Mouse (Mus musculus) frontal cortex, postnatal 10 days (tissue): ENCODE data around the gene Ttc28.

Source experiments
- DNase-seq, 2 experiments: peaks; one replicate each; pipeline ENCODE4 v3.0.0; 2022; ENCODE audit warnings: low spot score in 2 of 2, mixed read lengths in 1 of 2

Ttc28 gene

DNA sequence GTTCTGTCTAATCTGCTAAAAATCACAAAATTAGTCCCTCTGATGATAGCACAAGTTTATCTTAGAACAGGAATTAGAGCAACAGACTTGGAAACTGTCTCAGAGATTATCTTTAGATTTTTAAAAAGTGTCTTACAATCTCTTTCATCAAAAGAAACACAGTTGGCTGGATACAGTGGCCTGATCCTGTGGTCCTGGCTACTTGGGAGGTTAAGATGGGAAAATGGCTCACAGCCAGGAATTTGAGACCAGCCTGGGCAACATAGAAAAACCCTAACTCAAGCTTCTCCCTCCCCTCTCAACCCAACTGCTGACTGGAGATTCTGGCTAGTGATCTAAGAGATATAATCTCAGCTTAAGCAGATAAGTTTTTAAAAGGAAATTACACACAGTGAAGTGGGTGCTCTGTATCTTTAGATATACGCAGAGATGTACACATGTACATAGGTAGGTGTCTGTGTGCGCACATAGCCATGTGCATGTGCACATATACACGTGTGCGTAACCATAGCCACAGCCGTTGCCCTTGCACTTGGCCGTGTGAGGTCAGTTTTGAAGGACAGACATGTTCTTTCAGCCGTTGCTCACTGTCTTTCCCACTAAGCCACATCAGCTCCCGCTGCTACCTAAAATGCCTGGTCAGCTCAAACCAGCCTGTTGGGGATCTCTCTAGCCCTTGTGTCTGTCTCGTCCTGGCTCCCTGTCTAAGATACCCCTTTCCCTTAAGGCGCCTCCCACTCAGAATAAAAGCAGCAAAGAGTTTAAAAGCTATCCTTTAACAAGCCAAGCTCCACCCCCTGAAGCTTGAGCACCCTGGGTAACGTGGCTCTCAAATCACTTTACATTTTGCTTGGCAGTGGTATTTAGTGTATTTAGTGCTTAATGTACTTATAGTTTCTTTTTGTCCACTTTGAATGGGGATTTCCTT, 217.9 kb downstream of the Ttc28 start:
- DNase-seq, result no peak

DNA sequence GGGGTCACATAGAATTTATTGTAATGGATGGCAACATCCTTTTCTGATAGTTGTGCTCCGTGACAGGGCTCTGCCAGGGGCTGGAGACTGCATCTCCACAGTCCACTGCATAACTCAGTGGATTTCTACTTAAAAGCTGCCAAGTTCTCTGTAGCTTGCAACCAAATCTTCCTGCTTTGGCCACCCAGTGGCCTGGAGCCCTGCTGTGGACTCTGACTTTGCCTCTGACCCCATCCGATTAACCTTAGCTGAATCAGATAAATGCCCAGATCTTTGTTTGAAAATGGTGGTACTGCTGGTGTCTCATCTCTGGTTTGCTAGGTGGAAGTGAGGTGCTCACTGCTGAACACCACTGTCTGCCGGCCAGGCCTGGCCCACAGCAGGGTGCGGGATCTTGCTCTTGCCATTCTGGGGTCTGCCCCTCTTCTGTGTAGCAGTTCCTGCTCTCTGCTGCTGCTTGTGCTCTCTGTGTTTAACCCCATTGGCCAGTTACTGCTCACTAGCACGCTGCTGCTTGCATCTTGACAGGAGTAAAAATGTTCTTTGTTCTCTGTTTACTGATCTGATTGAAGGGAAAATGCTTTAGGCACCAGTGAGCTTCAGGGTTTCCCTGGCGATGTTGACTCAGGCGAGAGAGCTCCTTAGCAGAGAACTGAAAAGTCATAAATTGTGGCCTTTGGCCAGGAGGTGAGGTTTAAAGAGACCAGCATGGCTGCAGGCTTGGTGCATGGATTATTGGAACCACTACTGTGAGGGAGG, 219.1 kb downstream of the Ttc28 start:
- no peak for DNase-seq

DNA sequence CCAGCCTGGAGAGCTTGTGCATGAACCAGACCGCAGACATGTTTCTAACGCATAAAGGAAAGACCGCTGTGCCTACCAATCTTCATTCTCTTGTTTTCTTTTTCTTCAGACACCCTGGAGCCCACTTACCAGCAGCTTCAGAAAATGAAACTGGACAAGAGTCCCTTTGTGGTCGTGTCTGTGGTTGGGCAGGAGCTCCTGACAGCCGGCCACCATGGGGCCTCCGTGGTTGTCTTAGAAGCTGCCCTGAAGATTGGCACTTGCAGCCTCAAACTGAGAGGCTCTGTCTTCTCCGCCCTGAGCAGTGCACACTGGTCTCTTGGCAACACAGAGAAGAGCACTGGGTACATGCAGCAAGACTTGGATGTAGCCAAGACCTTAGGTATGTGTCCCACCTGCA, 221.0 kb downstream of the Ttc28 start:
- no peak for DNase-seq

DNA sequence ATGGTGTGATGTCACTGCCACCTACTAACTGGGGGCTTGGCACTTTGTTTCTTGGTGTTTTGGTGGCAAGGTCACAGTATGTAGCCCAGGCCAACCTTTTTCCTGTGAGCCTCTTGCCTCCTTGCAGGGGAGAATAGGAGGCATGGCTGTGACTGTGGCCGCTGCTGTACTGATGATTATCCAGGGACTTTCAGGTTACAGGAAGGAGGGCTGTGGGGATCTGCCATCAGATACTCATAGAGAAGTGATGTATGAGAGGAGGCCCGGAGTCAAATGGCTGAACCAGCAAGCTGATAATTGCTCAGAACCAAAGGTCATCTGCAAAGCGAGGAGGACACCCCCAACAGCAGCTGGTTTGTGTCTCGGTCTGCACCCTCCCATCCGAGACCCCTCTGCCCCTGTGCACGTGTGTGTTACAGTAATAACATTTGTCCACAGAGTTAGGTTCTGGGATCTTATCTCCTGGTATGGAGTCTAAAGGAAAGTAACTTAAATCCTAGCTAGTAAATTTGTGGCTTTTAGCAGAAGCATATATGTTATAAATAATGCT, 221.9 kb downstream of the Ttc28 start:
- DNase-seq, result no peak

DNA sequence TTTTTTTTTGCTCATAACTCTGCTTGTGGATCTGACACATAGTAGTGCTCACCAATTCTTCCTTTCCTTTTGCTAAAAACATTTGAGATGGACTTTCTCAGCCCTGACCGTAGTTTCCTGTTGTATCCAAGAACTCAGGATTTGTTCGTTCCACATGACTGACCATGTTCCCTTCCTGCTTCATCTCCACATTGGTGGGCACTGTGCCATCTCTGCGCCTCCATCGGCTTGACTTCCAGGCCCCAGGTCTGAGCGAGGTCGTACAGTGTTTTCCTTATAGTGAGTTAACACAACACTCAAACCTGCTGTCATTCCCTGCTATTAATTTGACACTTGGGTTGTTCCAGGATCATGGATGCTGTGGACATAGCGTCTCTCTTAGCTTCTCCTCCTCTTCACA, 225.2 kb downstream of the Ttc28 start:
- DNase-seq, result no peak

DNA sequence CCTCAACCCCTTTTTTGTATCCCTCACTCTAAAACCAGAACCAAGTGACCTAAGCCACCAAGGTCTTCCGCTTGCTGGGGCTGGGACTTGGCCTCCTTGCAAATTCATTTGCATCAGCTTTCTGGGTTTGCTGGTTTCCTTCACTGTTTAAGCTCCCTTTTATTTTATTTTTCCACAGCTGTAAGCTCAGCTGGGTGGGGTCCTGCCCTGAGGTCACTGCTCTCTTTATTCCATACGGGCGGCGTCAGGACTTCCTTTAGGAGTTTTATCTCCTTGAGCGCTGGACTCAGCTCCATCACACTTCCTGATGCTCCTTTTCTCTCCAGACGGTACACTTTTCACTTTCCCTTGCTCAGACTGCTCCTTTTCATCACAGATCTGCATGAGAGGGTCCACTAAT, 231.8 kb downstream of the Ttc28 start:
- no peak for DNase-seq

DNA sequence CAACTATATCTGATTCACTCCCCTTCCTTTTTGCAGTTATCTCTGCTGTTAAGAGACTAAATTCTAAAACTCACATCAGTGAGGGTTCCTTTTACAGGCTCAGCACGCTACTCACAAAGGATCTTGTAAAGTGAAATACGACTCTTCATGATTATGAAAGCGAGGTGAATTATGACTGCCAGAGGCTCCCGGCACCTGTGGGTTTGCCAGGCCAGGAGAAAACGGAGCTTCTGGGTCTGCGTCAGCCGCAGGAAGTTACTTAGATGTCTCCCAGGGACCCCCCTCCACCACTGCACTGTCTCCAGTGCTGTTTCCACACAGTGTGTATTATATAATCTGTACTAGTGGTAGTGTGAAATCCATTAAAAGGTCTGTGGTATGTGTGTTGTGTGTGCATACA, 233.6 kb downstream of the Ttc28 start:
- DNase-seq, result no peak

DNA sequence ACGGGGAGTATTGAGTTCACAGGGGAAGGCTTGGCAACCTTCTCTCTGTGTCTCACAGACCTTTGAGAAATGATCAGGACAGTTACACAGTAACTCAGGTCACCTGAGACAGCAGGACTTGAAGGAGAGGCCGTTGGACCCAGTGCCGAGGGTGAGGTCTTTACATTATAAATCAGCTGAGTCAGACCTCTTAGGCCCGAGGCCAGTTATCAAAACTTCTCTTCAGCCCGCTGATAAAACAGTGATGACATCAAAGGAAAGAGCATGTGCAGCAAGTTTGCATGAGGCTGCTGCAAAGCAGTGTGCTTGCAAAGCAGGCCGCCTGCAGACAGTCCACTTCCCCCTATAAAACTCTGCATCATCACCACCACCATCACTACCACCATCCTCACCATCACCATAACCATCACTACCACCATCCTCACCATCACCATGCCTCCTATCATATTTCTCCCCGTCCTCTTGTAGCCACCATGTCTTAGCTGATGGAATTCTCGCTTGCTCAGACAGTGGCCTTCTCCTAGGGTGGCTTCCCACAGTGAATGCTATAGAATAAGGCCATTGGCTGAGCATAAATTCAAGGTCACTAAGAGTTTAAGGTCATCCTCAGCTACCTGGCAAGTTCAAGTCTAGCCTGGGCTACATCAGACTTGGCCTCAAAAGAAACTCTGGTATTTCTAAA, 234.2 kb downstream of the Ttc28 start:
- DNase-seq, result no peak

DNA sequence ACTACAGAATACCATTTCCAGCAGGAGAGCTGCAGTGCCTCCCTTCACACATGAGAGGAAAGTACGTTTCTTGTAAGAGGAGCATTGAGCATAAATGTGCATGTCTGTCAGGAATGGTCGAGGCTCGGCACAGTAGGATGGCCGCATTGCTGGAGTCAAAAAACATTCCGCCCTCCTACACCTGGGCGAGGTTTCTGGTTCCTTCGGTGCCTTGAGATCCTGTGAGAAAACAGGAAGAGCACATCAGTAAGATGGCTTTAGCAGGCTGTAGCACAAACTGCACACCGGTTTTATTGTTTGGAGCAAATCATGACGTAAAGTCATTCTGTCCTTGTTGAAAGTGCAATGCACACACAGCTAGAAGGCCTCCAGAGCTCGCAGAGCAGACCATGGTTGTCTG, 235.0 kb downstream of the Ttc28 start:
- no peak for DNase-seq

DNA sequence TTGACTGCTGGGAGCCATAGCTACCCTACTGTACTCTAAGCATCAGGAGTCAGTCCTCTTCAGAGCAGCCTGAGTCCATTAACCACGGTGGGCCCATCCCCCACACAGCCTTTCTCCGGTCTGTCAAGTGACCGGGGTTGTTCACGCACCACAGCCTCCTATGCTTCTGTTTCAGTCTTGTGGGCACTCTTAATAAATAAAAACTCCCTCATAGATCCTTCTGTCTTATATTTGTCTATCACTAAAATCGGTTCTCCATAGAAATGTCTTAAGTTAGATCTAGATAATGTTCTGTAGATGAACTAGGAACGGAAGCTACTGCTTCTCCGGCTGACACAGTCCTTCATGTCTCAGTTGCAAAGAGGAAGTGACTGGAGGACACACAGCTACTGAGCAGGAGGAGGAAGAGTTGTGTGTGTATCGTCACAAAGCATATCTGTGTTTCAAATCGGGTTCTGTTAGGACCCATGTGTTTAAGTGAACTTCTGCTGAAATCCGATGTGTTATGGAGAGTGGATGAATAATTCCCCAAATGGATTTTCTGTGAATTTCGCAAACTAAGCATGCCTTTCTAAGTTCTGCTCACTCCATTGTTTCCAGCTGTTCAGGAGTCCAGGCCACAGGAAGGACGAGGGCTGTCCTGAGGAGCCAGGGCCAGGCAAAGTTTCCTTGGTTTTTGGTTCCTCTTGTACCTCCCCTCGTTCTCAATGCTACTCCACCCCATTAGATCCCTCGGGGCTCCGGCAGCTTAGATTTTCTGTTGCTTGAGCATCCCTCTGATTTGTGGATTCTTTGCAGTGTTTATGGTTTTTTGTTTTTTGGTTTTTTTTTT, 236.1 kb downstream of the Ttc28 start:
- no peak for DNase-seq

DNA sequence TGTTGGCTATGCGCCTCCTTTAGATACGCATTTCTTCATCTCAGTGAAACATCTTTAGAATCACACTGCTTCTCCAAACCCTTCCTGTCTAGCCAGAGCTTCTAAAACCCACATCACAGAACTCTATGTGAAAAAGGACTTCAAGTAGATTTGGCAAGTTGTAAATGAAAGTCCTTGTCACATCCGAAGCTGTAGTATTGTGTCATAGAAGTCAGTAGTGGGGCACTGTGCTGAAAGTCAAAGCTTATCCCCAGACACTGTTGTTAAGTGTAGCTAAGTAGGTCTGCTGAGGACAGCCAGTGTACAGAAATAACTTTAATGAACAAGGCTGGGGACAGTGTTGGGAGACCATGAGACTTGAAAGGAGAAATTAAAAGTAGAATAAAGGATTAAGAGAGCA, 240.2 kb downstream of the Ttc28 start:
- DNase-seq, result no peak

DNA sequence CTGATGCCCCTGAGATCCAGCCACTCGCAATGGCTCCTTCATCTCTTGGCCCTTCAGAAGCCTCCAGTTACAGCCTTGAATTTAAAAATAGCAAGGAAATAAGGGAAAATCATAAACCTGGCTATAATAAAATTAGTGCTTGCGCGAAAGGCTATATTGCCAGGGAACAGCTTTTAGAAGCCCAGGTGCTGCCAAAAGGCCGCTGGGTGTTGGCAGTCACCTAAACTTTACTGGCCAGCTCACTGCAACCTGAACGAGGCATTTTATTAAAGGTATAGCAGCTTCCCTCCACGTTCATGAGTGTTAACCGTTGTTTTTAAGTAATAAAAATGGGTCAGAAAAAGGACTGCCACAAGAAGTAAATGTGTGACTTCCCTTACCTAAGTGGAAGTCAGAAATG, 240.7 kb downstream of the Ttc28 start:
- no peak for DNase-seq

DNA sequence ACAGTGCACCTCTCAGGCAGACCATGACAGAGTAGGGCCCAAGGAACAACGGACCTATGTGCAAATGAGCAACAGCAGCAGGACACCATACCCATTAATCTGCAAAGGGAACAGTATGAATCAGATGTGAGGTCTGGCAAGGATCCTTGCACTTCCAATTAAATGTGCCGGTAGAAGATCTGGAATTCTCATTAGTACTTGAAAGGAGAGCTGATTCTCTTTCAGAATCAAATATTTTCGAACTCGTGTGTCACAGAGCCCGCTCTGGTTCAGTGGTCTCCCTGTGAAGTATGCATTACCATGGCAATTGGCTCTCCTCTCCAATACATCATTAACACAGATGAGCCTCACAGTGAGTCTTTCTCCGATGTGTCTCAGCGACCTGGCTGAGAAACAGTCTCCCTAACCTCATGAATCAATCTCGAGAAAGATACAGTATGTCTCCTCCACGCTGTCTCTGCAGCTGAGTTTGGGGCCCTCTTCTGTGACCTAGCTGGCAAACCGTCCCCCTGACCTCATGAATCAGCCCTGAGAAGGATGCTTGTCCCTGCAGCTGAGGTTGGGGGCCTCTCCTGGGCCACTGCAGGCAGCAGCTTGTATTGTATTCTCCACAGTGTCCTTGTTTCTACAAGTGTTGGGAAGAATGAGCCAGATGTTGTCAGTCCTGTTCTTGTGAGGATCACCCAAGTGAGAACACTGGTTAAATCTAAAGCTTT, 241.3 kb downstream of the Ttc28 start:
- DNase-seq, result no peak

DNA sequence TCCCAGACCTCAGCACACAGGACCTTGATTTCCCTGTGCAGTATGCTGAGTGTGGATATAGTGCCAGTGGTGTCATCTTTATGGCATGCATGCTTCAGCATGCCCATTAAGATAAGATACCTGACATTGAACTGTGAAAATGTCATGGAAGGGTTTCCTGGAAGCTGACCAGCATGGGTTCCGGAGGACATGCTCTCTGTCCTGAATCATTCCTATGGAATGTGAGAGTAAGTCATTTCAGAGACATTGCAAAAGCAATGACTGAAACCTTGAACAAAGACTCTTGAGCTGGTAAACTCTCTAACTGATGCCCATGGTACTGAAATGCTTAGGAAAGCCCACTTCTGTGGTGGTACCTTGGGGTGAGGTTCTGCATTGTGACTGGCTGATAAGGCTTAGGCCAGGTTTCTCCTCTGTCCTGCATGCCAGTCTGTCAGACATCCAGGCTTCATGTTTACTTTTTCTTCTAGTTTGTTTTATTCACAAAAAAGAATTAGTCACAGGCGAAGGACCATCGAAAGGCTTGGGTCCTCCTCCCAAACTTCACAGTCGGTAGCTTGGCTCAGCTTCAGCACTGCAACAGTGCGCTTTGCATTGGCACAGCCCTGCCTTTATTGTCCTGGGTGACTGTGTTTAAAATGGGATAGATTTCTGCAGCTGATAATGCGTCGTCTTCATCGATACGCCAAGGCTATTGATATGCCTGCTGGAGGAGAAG, 242.9 kb downstream of the Ttc28 start:
- no peak for DNase-seq

DNA sequence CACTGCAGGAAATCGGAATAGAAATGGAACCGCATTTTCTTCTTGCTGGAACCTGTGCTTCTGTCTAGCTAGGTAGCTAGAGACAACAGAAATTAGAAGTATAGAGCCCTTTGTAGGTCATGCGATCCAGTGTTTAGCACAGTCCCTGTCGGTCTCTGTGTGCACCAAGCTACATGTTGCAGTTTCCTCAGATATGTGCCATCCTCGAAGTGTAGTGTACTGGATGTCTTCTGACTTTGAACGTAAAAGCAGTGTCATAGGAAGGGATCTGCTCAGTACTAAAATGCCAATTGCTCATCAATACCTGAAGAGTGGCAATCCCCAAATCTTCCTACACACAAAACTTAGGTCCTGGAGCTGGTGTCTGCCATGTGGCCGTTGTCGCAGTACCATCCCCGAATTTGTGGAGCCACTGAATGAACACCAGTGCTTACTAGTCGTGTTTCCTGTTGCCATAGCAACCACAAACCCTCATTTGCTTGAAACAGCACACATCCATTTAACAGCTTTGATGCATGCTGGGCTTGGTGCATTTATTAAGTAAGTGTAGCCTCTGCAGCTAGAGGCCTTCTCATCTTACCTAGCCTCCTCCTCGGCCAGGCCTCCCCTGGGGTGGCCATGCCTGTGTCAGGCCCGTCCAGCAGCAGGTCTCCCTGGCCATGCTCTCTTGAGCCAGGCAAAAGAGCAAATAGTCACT, 243.6 kb downstream of the Ttc28 start:
- DNase-seq, result peak in 1 of 2 experiments; percentile 30

DNA sequence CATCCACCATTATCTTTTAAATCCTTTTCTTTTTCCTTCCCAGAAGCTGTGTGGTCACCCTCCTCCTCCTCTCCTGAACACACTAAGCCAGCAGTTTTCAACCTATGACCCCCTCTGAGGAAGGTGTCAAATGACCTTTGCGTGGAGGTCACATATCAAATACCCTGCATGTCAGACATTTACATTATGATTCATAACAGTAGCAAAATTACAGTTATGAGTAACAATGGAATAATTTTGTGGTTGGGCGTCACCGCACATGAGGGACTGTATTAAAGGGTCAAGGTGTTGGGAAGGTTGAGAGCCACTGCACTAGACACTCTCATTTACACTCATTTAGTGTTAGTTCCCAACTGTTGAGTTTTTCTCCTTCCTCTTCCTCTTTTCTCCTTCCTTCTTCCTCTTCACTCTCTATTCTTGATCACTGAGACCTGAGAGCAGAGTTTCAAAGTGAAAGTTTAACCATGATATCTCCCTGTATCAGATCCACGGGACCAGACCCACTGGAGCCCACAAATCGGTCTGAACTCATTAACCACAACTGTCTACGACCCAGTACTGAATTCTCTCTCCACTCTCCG, 245.1 kb downstream of the Ttc28 start:
- DNase-seq, result no peak

DNA sequence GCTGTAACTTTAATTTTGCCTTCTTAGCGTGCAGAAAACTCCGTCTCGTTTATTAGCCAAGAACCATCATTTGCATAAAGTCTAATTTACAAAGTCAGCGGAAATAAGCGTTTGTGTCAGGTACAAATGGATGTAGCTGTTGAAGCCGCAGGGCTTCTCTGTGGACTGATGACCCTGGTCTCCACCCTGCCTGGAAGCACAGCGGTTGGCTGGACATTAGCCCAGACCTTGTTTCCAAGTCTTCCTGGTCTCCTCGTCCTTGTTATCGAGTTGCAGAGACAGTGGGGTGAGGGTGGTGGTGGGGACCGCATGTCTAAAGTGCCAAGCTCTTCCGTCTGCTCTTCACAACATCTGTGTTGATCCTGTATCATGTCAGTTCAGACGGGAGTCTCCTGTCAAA, 246.1 kb downstream of the Ttc28 start:
- no peak for DNase-seq

DNA sequence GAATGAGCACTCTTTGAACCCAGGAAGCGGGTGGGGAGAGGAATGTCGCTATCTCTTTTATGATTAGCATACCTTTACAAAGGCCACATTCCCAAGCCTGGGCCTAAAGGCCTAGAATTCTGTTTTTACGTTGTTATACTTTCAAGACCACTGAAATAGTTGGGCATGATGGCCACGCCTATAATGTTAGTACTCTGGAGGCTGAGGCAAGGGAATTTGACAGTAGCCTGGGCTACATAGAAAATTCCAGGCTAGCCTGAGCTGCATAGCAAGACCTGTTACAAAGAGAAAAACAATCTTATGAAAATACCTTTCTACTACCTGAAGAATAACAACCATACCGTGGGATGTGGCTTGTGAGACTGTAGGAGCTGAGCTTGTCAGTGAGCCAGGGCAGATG, 248.2 kb downstream of the Ttc28 start:
- no peak for DNase-seq

DNA sequence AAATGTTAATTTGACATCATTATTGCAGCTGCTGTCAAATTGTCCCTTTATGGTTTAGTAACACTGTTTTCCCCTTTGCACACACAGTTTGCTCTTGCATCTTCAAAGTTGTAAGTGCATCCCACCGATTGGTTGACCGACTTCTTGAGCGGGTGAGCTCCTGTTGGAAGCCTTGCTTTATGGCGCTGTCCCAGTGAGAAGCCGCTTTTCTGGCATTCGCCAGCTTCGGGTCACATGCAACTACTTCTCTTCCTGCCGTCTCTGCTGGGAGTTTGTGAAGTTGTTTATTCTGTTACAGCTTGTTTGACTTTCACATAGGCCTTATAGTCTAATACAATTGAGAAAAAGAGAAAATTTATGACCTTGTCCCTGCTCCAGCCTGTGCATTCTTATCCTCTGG, 250.5 kb downstream of the Ttc28 start:
- DNase-seq, result no peak
